Mouse (Mus musculus): ENCODE data around the gene Gemin7. TPM values are rescaled to one million over a fixed set of nuclear protein-coding genes. Genes with fewer than 3 reads are reported as not detected.

The Gemin7 gene
- polyA plus RNA-seq, 1 experiment from 2014 or later, result 71.1 TPM

DNA sequence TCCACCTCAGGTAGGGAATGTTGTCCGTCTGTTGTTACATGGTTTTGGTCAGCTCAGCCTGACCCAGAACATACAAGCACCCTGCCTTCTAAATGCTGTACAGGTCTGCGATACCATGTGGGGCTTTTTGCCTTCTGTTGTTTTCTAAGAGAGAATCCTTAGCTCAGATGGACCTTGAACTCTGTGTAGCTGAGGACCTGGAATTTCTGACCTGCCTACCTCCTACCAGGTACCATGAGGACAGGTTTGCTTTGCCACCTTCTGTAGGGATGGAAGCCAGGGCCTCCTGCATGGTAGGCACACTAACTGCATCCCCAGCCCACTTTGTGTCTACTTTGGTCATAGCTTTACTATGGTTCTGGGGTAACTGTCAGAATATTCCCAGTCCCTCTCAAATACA is 11.6 kb downstream of the Gemin7 start:
- WGBS (ENCODE audit: insufficient replicate concordance), result 88% methylated on average over 2 of the region's 2 CpGs
- peaks cover 35% of the 10 kb centered on the region for H3K4me1 ChIP-seq (ENCODE audit: control insufficient read depth, low read depth, low read length)
- no peaks in the 10 kb centered on the region for H3K27me3 ChIP-seq (ENCODE audit: control insufficient read depth, insufficient read depth, low read depth, low read length)
- no peaks in the 10 kb centered on the region for H3K9me3 ChIP-seq (replicated peaks; ENCODE audit: control insufficient read depth, low read length)
- ATAC-seq (ENCODE audit: low read depth), result no peak
- peaks cover 22% of the 10 kb centered on the region for H3K36me3 ChIP-seq (ENCODE audit: control insufficient read depth, insufficient read depth)
- no peak overlapping the region for H3K9ac ChIP-seq (ENCODE audit: low read depth, low read length)
- H3K4me3 ChIP-seq (ENCODE audit: low read depth, low read length), result no peak overlapping the region
- H3K27ac ChIP-seq (ENCODE audit: low read length), result peak overlapping the region; percentile 48
- H3K4me2 ChIP-seq (ENCODE audit: low read depth, low read length), result no peak overlapping the region

DNA sequence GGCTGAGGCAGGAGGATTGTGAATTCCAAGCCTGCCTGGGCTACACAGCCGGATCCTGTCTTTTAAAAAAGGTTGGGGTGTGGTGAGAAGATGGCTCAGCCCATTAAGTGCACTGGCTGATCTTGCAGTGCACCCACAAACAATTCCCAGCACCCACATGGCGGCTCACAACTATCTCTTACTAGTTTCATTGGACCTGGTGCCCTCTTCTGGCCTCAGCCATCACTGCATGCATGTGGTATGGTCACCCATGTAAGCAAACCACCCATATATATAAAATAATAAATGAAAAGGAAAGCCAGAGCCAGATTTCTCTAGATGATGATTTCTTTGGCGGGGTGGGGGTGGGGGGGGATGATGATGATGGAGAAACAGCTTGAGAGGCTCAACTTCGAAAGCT is 12.9 kb downstream of the Gemin7 start:
- H3K9me3 ChIP-seq (replicated peaks; ENCODE audit: control insufficient read depth, low read length), result no peaks in the 10 kb centered on the region
- H3K4me3 ChIP-seq (ENCODE audit: low read depth, low read length), result peak overlapping the region; percentile 97; the same call in 1 of the 2 replicates
- peak overlapping the region; percentile 96 for H3K4me2 ChIP-seq (ENCODE audit: low read depth, low read length)
- H3K27ac ChIP-seq (ENCODE audit: low read length), result peak overlapping the region; percentile 96
- H3K27me3 ChIP-seq (ENCODE audit: control insufficient read depth, insufficient read depth, low read depth, low read length), result no peaks in the 10 kb centered on the region
- peaks cover 47% of the 10 kb centered on the region for H3K4me1 ChIP-seq (ENCODE audit: control insufficient read depth, low read depth, low read length)
- ATAC-seq (ENCODE audit: low read depth), result no peak
- peak overlapping the region; percentile 23; the same call in 1 of the 2 replicates for H3K9ac ChIP-seq (ENCODE audit: low read depth, low read length)
- 82% methylated on average over 4 of the region's 4 CpGs for WGBS (ENCODE audit: insufficient replicate concordance)
- peaks cover 17% of the 10 kb centered on the region for H3K36me3 ChIP-seq (ENCODE audit: control insufficient read depth, insufficient read depth)

DNA sequence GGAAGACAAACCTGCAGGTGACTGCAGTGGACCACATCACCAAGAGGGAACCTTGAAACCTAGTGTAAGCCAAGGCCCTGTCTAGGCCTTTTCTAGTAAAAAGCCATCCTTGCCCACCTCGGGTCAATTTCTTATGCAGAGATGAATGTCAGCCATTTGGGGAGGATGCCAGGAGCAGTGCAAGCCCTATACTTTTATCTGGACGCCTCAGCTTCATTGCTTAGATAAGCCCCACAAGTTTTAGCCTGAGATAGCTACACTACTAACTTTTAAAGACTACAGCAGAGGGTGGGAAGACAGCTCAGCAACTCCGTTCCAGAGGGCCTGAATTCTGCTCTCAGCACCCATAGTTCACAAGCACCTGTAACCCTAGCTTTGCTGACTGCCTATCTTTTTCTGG is 13.5 kb downstream of the Gemin7 start:
- H3K27ac ChIP-seq (ENCODE audit: low read length), result peak overlapping the region; percentile 96
- no peaks in the 10 kb centered on the region for H3K27me3 ChIP-seq (ENCODE audit: control insufficient read depth, insufficient read depth, low read depth, low read length)
- peak overlapping the region; percentile 95 for H3K9ac ChIP-seq (ENCODE audit: low read depth, low read length)
- peak overlapping the region; percentile 96 for H3K4me2 ChIP-seq (ENCODE audit: low read depth, low read length)
- H3K36me3 ChIP-seq (ENCODE audit: control insufficient read depth, insufficient read depth), result peaks cover 17% of the 10 kb centered on the region
- ATAC-seq (ENCODE audit: low read depth), result peak; percentile 79
- H3K9me3 ChIP-seq (replicated peaks; ENCODE audit: control insufficient read depth, low read length), result no peaks in the 10 kb centered on the region
- H3K4me1 ChIP-seq (ENCODE audit: control insufficient read depth, low read depth, low read length), result peaks cover 52% of the 10 kb centered on the region
- WGBS (ENCODE audit: insufficient replicate concordance), result 25% methylated on average over 3 of the region's 3 CpGs
- H3K4me3 ChIP-seq (ENCODE audit: low read depth, low read length), result peak overlapping the region; percentile 97

DNA sequence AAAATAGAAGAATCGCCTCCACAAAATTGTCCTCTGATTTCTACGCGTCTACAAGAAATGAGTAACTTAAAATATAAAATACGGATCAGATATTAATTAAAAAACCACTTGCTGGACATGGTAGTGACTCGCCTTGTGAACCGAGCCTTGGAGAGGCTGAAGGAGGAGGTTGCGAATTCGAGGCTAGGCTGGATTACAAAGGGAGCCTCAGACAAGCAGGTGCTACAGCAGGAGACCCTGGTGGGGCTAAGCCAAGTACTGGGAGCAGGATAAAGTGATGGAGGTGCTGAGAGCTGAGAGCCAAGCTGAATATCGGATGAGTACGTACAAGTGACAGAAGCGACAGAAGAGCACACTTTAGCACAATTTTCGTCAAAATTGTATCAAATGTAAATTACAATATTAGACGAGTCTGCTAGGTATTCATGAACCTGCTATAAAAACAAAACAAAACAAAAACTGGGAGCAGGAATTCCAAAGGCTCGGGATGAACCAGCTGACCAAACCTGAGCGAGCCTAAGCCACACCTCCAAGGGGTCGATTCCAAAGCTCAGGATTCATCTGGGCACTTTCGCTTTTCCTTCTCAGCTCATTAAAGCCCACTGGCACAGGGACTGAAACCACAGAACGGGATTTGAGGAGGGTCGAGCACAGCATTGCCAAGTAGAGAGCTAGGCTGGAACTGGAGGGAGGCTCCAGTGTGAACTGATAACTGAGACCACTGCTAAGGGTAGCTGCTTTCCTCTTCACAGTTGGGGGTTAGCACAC is 14.6 kb downstream of the Gemin7 start, which contains the start of gene Ppp1r37:
Gene Ppp1r37, minus strand, starts transcription at position 434 of the 768 bp plus-strand sequence.
- Histone ChIP-seq H3K36me3 (ENCODE audit: control insufficient read depth, insufficient read depth) (peaks cover 17% of the 10 kb centered on the region), H3K27ac (ENCODE audit: low read length) (peak within 1 kb of the TSS; percentile 96), H3K4me3 (ENCODE audit: low read depth, low read length) (peak within 1 kb of the TSS; percentile 97), H3K27me3 (ENCODE audit: control insufficient read depth, insufficient read depth, low read depth, low read length) (no peaks in the 10 kb centered on the region), H3K9me3 (replicated peaks; ENCODE audit: control insufficient read depth, low read length) (no peaks in the 10 kb centered on the region), H3K4me2 (ENCODE audit: low read depth, low read length) (peak within 1 kb of the TSS; percentile 96), H3K9ac (ENCODE audit: low read depth, low read length) (peak within 1 kb of the TSS; percentile 95), H3K4me1 (ENCODE audit: control insufficient read depth, low read depth, low read length) (peaks cover 62% of the 10 kb centered on the region)
- ATAC-seq (ENCODE audit: low read depth), result no peak
- 4% methylated on average over 19 of the region's 19 CpGs for WGBS (ENCODE audit: insufficient replicate concordance)

DNA sequence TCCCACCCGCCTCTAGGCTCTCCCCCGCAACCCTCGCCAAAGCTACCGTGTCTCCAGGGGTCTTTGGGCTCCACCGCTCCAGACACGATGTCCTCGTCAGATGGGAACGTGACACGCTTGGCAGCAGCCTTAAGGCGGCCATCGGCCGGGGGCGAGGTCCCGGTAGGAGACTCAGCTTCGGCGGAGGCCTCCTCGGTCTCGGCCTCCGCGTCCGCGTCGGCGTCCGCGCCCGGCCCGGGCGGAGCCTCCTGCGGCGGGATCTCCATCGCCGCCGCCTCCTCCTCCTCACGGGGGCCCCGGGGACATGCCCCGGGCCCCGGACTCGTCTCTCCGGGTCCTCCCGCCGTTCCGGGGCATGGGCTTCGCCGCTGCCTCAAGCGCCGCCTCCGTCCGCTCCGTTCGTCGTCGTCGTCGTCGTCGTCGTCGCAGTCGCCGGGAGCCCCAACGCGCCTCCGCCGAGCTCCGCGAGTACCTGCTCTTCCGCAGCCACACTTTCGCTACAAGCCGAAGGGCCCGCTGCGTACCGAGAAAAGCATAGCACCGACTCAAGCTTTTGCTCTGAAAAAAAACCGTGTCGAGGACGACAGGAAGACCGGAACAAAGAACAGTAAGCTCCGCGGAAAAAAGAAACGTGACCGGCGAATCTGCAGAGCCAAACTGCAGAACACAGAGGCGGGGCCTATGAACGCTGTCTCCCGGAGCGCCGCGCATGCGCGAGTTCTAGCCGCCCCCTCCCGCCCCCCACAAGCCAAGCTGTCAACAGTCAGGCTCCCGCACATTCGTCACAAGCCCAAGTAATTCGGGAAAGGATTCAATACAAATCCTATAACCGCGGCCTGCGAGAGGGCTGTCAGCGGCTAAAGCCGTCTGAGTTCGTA is 15.4 kb downstream of the Gemin7 start:
- H3K9me3 ChIP-seq (replicated peaks; ENCODE audit: control insufficient read depth, low read length), result no peaks in the 10 kb centered on the region
- peak overlapping the region; percentile 96 for H3K27ac ChIP-seq (ENCODE audit: low read length)
- ATAC-seq (ENCODE audit: low read depth), result peak; percentile 80
- peaks cover 65% of the 10 kb centered on the region for H3K4me1 ChIP-seq (ENCODE audit: control insufficient read depth, low read depth, low read length)
- H3K9ac ChIP-seq (ENCODE audit: low read depth, low read length), result peak overlapping the region; percentile 95
- H3K4me3 ChIP-seq (ENCODE audit: low read depth, low read length), result peak overlapping the region; percentile 97
- H3K4me2 ChIP-seq (ENCODE audit: low read depth, low read length), result peak overlapping the region; percentile 96
- H3K36me3 ChIP-seq (ENCODE audit: control insufficient read depth, insufficient read depth), result peaks cover 17% of the 10 kb centered on the region
- WGBS (ENCODE audit: insufficient replicate concordance), result under 1% methylated on average over 102 of the region's 102 CpGs
- H3K27me3 ChIP-seq (ENCODE audit: control insufficient read depth, insufficient read depth, low read depth, low read length), result no peaks in the 10 kb centered on the region

DNA sequence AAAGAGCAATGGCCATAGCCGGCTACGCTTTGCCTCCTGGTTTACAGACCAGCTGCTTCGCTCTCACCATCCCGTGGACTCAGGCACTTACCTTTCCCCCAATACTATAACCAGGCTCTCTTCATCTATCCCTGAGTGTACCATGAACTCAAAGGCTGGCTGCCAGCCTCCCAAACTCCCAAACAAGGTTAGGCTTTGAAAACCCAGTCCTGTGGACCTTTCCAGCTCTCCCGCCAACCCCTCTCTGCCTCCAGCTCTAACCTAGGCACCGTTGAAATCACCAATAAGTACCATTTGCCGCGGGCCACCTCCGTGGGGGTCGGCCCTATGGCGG is 16.0 kb downstream of the Gemin7 start:
- Histone ChIP-seq H3K4me3 (ENCODE audit: low read depth, low read length) (peak overlapping the region; percentile 97), H3K9ac (ENCODE audit: low read depth, low read length) (peak overlapping the region; percentile 95), H3K27me3 (ENCODE audit: control insufficient read depth, insufficient read depth, low read depth, low read length) (no peaks in the 10 kb centered on the region), H3K27ac (ENCODE audit: low read length) (peak overlapping the region; percentile 96), H3K4me2 (ENCODE audit: low read depth, low read length) (peak overlapping the region; percentile 96), H3K36me3 (ENCODE audit: control insufficient read depth, insufficient read depth) (peaks cover 17% of the 10 kb centered on the region), H3K9me3 (replicated peaks; ENCODE audit: control insufficient read depth, low read length) (no peaks in the 10 kb centered on the region), H3K4me1 (ENCODE audit: control insufficient read depth, low read depth, low read length) (peaks cover 70% of the 10 kb centered on the region)
- under 1% methylated on average over 11 of the region's 11 CpGs for WGBS (ENCODE audit: insufficient replicate concordance)
- ATAC-seq (ENCODE audit: low read depth), result no peak

DNA sequence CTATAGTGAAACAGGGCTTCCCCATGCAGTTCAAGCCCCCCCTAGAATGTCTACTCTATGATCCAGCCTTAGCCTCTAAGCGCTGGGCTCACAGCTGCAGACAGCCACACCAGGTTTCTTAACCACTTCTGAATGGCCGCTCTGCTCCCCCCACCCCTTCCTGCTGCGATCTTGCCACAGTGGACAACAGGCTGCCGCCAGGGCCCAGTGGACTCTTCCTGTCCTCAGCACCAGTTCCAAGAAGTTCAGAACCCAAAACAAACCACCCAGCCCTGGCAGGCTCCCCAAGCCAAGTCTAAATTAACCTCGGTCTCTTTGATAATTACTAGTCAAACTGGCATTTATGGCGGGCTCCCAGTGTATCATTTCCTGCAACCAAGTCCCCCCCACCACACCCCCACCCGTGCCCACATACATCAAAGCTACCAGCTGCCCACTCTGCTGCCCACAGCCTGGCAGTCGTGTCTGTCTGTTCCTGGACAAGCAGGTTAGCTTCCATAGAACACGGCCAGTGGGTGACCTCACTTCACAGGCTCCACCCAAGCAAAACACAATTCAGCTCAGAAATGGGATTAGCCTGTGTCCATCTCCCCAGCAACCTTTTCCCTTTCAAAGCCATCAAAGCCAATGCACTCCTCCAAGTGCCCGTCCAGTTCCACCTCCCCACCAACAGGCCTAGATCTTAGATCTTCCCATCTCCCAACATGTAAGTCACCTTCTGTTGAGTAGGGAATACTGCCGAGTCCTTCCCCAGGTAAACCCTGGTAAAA is 16.7 kb downstream of the Gemin7 start:
- H3K4me1 ChIP-seq (ENCODE audit: control insufficient read depth, low read depth, low read length), result peaks cover 70% of the 10 kb centered on the region

DNA sequence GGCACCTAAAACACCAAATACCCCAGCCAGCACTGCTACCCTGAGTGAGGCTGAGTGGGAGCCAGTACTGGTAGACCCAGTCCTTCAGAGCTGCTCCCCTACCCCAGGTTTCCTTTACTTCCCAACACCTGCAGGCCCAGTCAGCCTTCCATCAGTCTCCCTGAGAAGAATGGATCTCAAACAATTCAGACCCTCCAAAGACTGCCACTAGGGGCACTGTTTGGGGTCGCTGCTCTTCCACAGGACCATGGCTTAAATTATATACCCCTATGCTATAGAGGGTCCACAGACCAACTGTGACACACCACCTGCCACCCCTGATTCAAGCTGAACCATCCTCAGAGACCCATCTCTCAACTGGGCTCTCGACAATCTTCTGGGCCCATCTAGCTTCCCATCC is 18.4 kb downstream of the Gemin7 start:
- ATAC-seq (ENCODE audit: low read depth), result no peak
- H3K36me3 ChIP-seq (ENCODE audit: control insufficient read depth, insufficient read depth), result peaks cover 3% of the 10 kb centered on the region; the same call in 1 of the 2 replicates
- WGBS (ENCODE audit: insufficient replicate concordance), result 35% methylated on average over 2 of the region's 2 CpGs
- H3K9ac ChIP-seq (ENCODE audit: low read depth, low read length), result peak overlapping the region; percentile 26
- peak overlapping the region; percentile 96 for H3K4me2 ChIP-seq (ENCODE audit: low read depth, low read length)
- no peaks in the 10 kb centered on the region for H3K9me3 ChIP-seq (replicated peaks; ENCODE audit: control insufficient read depth, low read length)
- peak overlapping the region; percentile 17; the same call in 1 of the 2 replicates for H3K27ac ChIP-seq (ENCODE audit: low read length)
- H3K4me3 ChIP-seq (ENCODE audit: low read depth, low read length), result peak overlapping the region; percentile 14
- H3K4me1 ChIP-seq (ENCODE audit: control insufficient read depth, low read depth, low read length), result peaks cover 53% of the 10 kb centered on the region
- no peaks in the 10 kb centered on the region for H3K27me3 ChIP-seq (ENCODE audit: control insufficient read depth, insufficient read depth, low read depth, low read length)

More for the DNA sequence above, 16.7 kb downstream of the Gemin7 start:
- H3K9ac ChIP-seq (ENCODE audit: low read depth, low read length), result peak overlapping the region; percentile 95
- peaks cover 17% of the 10 kb centered on the region for H3K36me3 ChIP-seq (ENCODE audit: control insufficient read depth, insufficient read depth)
- peak overlapping the region; percentile 97 for H3K4me3 ChIP-seq (ENCODE audit: low read depth, low read length)
- H3K27me3 ChIP-seq (ENCODE audit: control insufficient read depth, insufficient read depth, low read depth, low read length), result no peaks in the 10 kb centered on the region
- peak overlapping the region; percentile 96 for H3K27ac ChIP-seq (ENCODE audit: low read length)
- ATAC-seq (ENCODE audit: low read depth), result no peak
- no peaks in the 10 kb centered on the region for H3K9me3 ChIP-seq (replicated peaks; ENCODE audit: control insufficient read depth, low read length)
- 7% methylated on average over 11 of the region's 11 CpGs for WGBS (ENCODE audit: insufficient replicate concordance)
- H3K4me2 ChIP-seq (ENCODE audit: low read depth, low read length), result peak overlapping the region; percentile 96

All from liver, embryonic 16.5 days (tissue).